Mouse (Mus musculus) cerebellum, adult 11 months (tissue): ENCODE measurements around the gene Dnajb2.

ENCODE experiments used
- DNase-seq: peaks from one replicate; pipeline ENCODE4 v3.0.0; 2022

Gene Dnajb2

DNA sequence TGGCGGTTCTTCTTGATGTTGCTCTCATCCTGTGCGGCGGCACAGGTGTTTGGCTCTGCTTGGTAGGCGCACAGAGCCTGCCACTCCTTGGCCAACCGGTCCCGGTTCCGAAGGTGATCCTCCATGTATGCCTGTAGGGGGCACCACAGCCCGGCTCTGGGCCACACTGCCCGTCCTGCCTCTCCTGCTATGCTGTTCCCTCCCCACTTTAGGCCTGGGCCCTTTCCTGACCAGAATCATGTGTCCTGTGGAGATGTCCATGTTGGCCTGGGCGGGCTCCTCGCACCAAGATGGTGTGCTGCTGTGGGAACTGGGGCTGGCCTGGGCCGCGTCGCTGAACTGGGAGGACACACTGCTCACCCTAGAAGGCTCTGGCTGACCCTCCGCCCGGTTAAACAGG, 16.8 kb downstream of the Dnajb2 start:
- no peak for DNase-seq

DNA sequence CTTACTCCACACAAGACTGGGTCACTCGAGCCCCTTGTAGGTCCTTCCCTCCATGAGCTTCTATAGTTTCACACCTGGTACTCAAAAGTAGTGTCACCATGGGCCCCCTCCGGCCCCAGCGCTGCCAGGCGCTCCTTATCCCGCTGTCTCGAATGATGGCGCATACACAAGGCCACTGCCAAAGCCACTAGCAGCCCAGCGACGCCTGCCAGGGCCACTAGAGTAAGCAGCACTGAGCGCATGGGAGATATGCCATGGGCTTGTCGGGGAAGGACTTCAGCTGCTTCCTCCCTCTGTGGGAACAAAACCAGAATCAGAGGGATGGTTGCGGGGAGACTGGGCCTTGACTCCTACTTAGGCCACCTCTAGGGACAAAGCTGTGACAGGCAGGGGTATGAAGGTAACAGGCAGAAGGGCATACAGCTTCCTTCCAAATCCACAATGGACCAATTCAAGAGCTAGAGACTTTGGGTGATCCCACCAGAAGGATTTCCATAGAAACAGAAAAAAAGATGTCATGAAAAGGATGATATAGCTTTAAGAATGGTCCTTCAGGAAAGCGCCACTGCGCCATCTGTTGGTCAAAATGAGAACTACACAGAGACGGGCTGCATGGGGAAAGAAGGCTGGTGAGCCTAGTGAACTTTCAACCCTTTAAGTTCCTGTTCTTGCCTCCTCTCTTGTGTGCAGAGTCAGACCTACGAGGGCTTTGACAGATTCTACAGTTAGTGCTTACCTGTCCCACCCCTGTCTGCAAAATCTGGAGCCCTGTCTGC, 17.8 kb downstream of the Dnajb2 start:
- DNase-seq: peak; percentile 84

DNA sequence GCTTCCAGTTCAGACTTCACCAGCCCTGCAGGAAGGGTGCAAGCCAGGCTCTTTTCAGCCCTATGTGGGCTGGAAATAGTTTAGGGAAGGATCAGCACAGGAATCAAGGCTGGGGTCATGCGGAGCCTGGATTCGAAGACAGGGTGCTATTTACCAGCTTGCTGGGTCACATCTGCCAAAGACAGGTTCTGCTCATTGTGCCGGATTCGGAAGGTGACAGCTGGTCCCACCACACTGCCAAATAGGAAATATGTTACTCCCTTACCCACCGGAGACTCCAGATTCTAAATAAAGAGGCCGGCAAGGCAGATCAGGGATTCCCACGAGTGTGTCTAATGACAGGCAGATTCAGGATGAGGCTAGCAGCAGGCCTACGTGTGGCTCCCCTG, 18.4 kb downstream of the Dnajb2 start:
- no peak for DNase-seq

DNA sequence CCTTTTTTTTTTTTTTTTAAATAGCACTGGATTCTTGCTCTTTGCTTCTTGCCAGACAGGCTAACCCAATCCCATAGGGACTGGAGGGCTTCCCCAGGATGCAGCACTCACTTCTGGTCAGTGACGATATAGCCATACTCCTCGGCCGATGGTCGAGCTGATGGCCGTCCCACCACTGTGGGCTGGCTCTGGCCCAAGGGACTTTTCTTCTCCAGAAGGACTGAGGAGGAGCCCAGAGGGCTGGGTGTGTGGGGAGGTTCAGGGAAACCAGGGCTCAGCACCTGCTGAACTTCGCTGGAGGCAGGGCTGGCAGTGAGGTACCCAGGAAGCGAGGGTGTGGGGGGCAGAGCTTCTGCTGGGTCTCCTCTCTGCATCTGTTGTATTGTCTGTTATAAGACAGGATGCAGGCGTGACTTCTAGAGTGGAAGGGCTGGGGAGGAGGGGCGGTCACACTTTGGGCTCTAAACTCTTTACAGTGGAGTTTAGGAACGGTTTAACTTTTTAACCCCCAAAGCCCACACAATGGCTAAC, 19.4 kb downstream of the Dnajb2 start:
- DNase-seq: no peak

DNA sequence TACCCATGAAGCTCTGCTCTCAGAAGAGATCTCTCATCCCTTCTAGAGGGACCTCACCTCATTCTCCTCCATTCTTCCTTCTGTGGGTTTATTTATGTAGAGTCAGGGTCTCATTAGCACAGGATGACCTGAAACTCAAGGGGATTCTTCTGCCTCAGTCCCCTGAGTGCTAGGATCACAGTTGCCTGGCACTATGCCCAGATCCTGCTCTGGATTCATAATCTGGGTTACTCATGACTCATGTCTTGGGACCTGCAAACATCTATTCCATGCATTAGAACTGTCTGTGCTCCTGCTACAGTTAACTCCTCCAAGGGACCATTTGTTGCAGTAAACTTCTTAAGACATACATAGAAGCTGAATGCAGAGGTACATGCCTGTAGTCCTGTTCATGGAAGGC, 25.1 kb downstream of the Dnajb2 start:
- no peak for DNase-seq

DNA sequence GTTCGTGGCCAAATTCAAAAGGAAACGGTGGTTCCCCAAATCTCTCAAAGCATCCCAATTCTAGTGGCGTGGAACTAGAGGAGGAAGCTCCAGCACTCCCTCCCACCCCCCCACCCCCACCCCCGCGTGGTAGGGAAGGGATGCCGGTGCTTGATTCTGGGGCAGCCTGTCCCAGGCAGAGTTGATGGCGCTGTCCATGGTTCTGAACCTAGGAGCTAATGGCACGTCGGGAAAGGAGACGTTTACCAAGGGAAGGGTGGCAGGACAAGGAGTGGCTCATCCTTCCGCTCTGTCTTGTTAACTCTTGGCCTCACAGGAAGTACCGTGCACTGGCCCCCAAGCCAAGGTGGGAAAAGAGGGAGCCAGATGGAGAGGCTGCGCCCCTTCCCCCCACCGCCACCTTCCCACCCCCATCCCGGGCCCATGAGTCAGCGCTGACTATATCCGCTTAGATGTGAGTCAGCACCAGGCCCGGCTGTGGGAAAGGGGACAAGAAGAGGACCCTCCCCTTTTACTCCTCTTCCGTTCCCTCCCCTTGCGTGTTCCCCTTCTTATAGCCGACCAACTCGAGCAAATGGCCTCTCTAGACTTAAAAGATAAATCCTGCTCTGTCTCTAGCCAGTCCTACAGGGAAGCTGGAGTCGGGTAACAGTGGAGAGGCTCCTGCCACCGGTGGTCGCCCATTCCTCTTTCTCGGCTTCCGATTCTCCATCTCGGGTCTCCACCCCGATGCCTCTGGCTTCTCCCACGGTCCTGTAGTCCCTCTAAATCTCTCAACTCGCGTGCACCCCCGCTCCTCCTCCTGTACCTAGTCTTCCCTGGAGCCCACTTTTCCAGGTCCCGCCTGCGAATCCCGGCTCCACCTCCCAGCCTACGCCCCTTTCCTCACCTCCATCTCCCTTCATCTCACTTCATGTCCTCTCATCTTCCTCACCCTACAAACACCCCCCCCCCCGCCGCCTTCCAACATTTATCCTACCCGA, 27.1 kb downstream of the Dnajb2 start:
- no peak for DNase-seq

DNA sequence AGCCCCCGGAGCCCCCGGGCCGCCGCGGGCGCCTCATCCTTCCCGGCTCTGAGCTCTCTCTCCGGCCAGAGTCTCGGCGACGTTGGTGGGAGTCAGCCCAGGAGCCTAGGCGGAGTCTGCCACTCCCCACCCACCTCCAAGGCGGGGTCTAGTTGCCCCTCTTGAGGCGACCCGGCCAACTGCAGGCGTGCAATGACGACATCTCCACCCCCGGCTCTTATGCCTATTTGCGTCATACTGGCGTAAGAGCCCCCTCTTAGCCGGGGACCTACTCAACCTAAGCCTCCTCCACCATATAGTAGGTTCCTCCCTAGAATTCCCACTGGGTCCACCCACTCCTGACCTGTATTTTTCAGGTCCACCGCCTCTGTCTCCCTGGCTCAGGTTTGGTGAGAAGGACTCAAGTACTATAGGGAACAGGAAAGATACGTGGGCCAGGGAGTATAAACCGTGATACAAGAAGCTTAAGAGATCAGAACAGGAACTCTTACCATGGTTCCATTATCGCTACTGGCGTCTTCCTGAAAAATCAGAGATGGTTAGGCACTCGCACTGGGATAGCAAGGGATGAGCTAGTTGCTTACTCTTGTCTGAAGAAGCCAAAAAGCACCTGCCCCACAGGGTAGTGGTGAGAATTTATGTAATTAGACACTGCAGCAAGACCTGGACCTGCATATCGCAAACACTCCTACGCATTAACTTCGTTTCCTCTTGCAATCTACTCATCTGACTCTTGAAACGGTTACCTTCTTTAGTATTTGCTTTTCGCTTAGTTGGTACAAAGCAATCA, 28.1 kb downstream of the Dnajb2 start, which contains the start of gene Ptprn:
TSS of gene Ptprn (minus strand) at position 412 of the 790 bp plus-strand sequence.
- peak; percentile 78 for DNase-seq

DNA sequence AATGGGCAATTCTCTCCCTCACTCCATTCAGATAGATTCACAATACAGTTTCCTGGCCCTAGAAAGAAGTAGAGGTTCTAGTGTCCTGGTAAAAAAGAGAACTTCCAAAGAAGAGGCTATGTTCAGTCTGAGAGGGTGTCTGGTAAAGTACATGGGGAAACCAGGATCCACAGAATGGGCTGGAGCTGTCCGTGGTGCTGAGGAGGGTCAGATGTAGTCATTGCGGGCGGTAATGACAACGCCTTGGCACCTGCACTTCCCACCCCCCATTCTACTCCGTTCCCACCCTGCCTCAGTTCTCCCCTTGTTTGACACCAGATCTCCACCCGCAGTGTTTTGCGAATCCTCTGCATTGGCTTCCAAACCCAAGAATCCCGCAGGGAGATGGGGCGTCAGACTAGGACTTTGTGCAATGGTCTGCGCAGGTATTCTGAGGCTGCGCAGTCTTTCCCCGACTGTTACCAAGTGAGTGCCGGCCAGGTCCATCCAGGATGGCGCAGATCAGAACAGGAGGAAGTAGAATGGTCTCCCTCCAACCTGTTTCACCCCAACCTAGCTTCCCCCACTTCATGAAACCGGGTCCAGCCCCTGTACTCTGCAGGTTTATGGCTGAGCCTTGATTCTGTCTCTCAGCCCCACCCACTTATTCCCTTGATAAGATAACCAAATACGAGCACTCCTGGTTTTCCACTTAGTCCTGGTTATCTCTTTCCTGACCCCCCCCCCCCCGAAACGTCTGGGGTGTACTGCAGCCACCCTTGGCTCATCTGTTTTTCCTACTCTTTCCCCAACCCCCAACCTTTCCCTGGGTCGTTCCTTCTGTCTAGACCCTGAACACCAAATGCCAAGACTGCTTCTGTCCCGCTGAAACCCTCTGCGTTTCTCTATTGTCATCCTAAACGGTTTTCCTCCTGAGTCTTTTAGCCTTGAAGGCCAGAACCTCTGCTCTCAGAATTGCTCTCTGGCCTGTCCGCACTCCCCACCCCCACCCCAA, 41.3 kb downstream of the Dnajb2 start:
- no peak for DNase-seq

DNA sequence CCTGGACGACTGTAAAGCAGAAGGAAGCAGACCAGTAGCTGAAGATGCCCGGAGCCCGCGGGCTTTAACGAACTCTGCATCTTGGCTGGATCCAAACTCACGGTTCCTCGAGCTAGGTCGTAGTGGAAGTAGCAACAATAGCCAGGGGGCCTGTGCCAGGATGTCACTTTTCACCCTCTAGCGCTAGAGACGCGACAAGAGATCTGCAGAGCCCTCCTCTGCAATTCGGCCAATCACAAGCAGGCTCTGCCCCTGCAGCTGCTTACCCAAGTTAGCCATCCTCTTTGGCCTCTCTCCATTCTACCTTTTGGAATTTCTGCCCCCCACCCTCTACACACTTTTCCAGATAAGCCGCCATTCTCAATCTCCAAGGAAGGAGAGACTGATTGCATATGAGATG, 42.0 kb downstream of the Dnajb2 start, which contains the start of gene Resp18:
TSS of gene Resp18 (minus strand) at position 188 of the 400 bp plus-strand sequence.
- DNase-seq: no peak

DNA sequence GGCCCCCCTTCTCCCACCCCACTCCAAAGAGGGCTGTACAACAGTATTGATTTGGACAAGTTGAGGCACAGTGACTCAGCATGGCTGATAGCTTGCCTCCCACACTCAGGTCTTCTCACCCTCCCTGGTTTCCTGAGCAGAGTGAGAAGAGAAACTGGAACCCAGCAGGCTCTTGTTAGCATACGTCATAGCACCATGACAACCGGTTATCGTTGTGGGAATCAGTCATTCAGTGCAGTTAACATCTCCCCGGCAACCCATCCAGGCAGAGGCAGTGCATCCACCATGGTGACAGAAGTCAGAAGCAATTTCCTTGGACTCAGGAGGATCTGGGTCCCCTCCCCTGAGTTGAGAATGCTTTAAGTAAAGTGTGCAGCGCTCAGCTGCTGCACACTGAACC, 46.8 kb downstream of the Dnajb2 start:
- DNase-seq: no peak

DNA sequence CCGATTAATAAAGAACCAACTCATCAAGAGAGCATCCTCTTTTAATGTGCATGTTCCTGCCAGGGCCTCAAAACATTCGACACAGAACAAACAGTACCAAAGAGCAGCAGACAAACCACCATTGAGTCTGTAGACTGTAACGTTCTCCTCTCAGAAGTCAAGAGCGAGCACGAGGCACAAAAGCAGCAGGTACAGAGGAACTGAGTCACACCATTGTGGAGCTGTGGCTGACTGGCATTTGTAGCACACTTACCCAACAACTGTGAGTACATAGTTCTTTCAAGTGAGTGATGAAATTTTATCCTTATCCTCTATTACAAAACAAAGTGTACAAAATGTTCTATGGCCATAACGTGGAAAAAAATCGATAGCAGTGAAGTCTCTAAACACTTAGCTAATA, 48.7 kb downstream of the Dnajb2 start:
- no peak for DNase-seq

DNA sequence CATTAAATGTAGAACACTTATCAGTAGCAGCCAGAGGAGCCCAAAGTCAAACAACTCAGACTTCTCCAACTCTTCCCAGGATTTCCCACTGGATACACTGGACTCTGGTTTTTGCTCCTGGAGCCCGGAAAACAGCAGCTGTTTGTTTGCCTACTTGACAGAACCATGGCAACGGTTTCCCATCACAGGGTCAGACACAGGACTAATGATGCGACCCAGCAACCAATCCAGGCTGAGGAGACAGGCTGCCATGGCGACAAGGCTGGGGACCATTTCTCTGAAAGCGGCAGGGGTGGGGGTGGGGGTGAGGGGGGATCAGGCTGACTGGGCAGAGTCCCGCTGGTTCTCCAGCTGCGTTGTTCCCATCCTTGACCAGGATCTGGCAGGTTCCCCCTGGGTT, 53.2 kb downstream of the Dnajb2 start:
- no peak for DNase-seq

DNA sequence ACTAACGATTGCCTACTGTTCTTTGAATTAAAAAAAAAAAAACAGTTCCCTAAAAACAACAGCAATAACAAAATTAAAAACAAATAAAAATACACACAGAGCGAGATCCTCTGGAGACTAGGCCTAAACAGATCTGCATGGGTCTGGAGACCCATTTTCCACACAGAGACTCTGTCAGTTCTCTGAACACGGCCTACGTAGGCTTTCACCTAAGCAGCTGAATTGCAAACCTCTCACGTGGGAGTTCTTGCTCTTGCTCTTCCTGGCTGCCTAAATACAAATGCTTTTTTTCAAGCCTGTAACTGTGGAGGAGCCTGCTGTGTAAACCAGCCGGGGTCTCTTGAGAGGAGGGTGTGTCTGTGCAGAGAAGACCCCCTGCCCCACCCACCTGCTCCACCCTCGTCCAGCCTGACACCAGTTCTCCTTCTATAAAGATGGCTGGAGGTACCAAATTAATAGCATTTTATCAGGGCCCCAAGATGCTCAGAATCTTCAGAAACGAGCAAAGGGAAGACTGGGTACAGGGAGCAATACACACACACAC, 53.8 kb downstream of the Dnajb2 start:
- no peak for DNase-seq

DNA sequence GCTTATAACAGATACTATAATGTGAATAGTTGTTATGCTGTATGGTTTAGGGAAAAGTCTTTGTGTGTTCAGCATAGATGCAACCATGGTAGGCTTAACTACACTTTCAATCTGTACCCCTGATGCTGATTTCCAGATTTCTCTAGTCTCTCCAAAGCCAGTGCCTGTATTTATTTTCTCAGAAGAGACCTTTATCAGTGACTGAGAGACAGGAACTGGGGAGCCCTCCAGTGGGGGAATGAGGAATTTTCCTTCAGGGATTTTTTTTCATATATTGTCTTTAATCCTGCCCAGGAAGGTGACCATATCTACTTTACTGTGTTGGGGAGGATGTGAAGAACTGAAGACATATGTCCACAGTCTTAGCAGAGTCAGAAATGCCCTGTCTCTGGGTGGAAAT, 54.4 kb downstream of the Dnajb2 start:
- peak; percentile 50 for DNase-seq

DNA sequence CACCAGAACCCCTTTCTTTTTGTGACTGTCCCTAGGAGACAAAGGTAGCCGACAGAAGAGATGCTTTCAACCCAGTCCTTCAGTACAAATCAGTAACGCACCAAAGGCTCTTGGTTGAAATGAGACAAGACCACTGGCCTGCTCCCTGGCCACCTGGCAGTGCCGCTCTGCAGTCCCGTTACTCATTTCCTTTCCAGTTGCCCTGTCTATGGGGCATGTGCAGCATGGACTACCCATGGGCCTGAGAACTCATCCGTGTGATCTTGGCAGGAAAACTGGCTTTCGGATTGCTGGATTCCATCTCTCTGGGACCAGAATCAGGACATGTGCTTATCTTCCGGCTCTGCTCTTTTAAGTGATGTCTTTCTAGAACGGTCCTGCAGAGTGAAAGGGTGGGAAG, 55.1 kb downstream of the Dnajb2 start:
- no peak for DNase-seq

DNA sequence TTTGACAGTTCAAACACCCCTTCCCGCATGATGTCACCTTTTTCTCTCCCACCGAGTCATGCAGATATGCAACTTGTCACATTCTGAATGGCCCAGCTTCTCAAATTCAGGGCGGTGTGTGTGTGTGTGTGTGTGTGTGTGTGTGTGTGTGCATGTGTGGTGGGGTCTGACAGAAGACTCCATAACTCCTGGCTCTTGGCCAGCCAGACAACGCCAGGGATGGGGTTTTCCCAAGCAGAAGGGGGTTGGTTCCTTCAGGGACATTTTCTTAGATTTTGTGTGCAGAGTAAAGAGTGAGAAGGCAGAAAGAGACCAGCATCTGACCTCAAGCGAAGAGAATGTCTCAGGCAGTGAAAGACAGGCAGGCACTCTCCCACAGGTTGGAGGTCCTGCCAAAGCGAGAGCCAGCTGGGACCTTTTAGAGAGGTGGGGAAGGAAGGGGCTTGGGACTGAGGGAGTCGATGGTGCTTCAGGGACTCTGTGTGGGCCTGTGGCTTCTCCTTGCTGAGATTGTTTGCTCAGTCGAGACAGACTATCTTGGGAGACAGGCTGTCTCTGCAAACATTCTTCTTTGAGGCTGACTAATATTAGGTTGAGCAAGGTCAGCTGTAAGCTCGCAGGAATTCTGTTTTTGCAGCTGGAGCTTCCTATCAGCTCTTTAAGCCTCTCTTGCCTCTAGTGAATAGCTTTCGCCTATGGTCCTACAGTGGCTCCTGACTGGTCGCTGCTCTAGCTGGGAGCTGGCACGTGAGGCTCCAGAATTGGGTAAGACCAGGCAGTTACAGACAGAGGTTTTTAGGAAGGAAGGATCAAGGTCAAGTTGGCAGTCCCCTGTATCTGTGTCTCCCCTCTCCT, 56.5 kb downstream of the Dnajb2 start:
- DNase-seq: no peak

DNA sequence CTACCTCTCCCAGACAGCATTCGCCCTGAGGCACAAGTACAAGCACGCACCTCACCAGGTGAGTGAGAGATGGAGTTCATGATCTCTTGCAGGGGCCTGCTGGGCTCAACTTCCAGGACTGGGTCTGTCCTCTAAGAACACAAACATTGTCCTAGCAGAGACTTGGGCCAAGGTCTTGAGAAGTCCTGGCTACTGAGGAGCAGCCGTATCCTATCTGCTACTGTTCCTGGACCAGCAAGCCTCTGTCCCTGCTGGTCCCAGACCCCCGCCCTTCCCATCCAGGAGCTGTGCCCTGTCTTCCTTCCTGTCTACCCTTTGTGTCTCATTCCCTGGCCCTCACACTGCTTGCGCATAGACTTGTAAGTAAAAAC, 57.1 kb downstream of the Dnajb2 start:
- DNase-seq: no peak

DNA sequence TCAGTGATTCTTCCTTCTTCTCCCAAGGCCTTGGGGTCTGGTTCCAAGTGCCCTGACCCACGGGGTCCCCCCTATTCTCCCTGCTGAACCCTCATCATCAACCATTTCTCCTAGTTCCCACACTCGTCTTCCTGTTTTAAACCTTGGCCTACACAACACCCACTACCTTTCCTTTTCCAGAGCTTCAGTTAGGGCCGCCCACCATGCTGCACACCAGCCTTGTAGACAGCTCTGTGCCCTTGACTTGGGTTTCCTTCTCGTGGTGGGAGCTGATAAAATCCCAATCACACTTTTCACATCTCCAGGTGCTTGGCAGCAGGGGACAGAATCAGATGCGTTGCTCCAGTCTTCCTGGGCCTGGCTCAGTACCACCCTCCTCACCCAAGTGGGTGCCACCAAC, 58.1 kb downstream of the Dnajb2 start:
- no peak for DNase-seq
